Mouse (Mus musculus): Measurements from ENCODE around the gene Vmn1r236. TPM values are rescaled to one million over a fixed set of nuclear protein-coding genes. Genes with fewer than 3 reads are reported as not detected.

The Vmn1r236 gene
- not detected in 2 replicates for polyA plus RNA-seq (2015; fragmentation: Nextera tagmentation; extraction: Ambion mirVana)

GRCm38 (mm10) chr17:21282642-21283041 is at the start of gene Vmn1r236:
Gene Vmn1r236, plus strand, starts transcription at chr17:21282942.
- Histone ChIP-seq H3K36me3 (no peaks in the 10 kb centered on the region), H3K9ac (no peak within 1 kb of the TSS), H3K9me3 (no peaks in the 10 kb centered on the region), H3K4me1 (no peaks in the 10 kb centered on the region), H3K4me2 (no peak within 1 kb of the TSS), H3K4me3 (no peak within 1 kb of the TSS), H3K27ac (replicated peaks) (no peak within 1 kb of the TSS), H3K27me3 (replicated peaks) (no peaks in the 10 kb centered on the region)
- WGBS, result 68% methylated on average over 3 of the region's 3 CpGs
- ATAC-seq (ENCODE audit: extremely low read depth, insufficient number of reproducible peaks, low FRiP score, low TSS enrichment), result no peak

DNA sequence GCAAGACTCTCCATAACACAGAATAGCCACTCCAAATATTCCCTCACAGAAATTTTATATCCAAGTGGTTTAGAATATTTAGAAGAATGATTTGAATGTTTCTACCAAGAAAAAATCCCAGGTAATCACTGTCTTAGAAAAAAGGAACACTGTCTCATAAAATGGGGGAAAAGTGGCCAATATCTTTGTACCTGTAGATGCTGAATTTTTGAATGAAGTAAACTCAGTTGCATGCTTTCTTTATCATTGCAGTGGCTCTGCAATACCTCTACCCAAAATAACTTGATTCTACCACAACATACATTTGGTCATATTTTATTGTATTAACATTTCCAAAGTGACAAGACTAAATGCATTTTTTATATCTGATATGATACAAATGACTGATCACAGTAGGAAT is 26.6 kb upstream of the Vmn1r236 start, which contains the start of gene Vmn1r235:
Vmn1r235 (plus strand) TSS at position 301 of the 400 bp plus-strand sequence.
- Histone ChIP-seq H3K4me2 (no peak within 1 kb of the TSS), H3K4me1 (no peaks in the 10 kb centered on the region), H3K27ac (replicated peaks) (no peak within 1 kb of the TSS), H3K9me3 (0 out of 2 replicates have a peak, but pooled peaks cover under 1% of the 10 kb centered on the region), H3K36me3 (no peaks in the 10 kb centered on the region), H3K9ac (no peak within 1 kb of the TSS), H3K4me3 (no peak within 1 kb of the TSS), H3K27me3 (replicated peaks) (no peaks in the 10 kb centered on the region)
- ATAC-seq (ENCODE audit: extremely low read depth, insufficient number of reproducible peaks, low FRiP score, low TSS enrichment), result no peak

DNA sequence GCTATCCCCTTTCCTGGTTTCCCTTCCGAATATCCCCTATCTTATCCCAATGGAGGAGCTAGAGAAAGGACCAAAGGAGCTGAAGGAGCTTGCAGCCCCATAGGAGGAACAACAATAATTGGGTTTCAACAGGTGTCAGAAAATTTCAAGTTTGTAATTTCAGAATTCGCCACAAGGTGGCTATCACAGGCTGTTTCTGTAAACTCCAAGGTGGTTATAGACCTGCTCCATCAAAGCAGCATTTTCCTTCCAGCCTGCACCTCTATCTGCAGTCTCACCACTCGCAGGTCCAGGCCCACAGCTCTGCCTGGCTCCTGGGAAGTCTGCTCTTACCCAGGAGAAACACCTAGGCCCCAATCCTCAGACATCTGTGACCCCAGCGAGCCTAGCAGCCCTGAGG is 10.6 kb upstream of the Vmn1r236 start:
- Histone ChIP-seq H3K36me3 (no peaks in the 10 kb centered on the region), H3K9ac (no peak overlapping the region), H3K27me3 (replicated peaks) (no peaks in the 10 kb centered on the region), H3K4me2 (no peak overlapping the region), H3K27ac (replicated peaks) (no peak overlapping the region), H3K9me3 (no peaks in the 10 kb centered on the region), H3K4me1 (no peaks in the 10 kb centered on the region), H3K4me3 (no peak overlapping the region)
- no peak for ATAC-seq (ENCODE audit: extremely low read depth, insufficient number of reproducible peaks, low FRiP score, low TSS enrichment)
- WGBS, result 9% methylated on average over 4 of the region's 4 CpGs

DNA sequence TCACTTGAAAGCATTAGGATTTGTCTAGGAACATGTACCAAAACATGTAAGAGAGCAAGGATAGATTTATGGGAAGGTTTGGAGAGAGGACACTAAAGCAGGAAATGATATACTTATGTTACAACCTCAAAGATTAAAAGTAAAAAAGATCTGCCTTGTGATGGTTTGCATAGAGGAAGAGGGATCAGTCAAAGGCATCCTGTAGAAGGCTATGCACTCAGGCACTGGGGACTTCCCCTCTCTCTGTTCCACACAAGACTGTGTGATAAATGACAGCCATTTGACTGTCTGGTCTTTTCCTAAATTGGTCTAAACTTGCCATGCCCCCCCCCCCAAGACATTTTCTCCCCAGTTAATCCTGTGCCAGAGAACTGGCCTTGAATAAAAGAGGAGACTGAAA is 1.7 kb downstream of the Vmn1r236 start:
- Histone ChIP-seq H3K4me1 (no peaks in the 10 kb centered on the region), H3K27me3 (replicated peaks) (no peaks in the 10 kb centered on the region), H3K9me3 (no peaks in the 10 kb centered on the region), H3K4me3 (no peak overlapping the region), H3K27ac (replicated peaks) (no peak overlapping the region), H3K4me2 (no peak overlapping the region), H3K9ac (no peak overlapping the region), H3K36me3 (no peaks in the 10 kb centered on the region)
- no peak for ATAC-seq (ENCODE audit: extremely low read depth, insufficient number of reproducible peaks, low FRiP score, low TSS enrichment)

DNA sequence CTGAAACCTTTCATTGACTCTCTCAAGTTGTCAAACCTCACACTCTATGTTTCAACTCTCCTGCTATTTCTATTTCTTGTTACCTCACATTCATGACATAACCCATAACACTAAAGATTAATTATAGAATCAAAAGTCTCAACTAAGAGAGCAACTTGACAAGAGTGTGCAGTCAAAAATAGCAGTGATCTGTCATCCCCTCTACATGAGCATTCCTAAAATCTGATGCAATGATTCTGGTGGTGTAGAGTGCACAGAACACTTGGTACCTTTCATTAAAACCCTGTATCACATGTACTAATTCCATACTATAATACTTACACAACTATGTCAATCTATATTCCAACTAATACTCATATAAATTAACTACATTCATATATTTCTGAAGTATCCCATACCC is 7.0 kb downstream of the Vmn1r236 start:
- H3K4me1 ChIP-seq, result no peaks in the 10 kb centered on the region
- H3K36me3 ChIP-seq, result no peaks in the 10 kb centered on the region
- no peak overlapping the region for H3K4me3 ChIP-seq
- no peaks in the 10 kb centered on the region for H3K9me3 ChIP-seq
- H3K27me3 ChIP-seq (replicated peaks), result no peaks in the 10 kb centered on the region
- H3K9ac ChIP-seq, result no peak overlapping the region
- no peak overlapping the region for H3K4me2 ChIP-seq
- no peak for ATAC-seq (ENCODE audit: extremely low read depth, insufficient number of reproducible peaks, low FRiP score, low TSS enrichment)
- no peak overlapping the region for H3K27ac ChIP-seq (replicated peaks)

- no peaks in the 10 kb centered on the region for H3K27me3 ChIP-seq (replicated peaks)
- H3K9me3 ChIP-seq, result peaks cover 3% of the 10 kb centered on the region; the same call in 1 of the 2 replicates
- ATAC-seq (ENCODE audit: extremely low read depth, insufficient number of reproducible peaks, low FRiP score, low TSS enrichment), result no peak
- no peaks in the 10 kb centered on the region for H3K4me1 ChIP-seq
- no peak within 1 kb of the TSS for H3K9ac ChIP-seq
- H3K4me2 ChIP-seq, result no peak within 1 kb of the TSS
- H3K36me3 ChIP-seq, result no peaks in the 10 kb centered on the region
- H3K4me3 ChIP-seq, result no peak within 1 kb of the TSS
- no peak within 1 kb of the TSS for H3K27ac ChIP-seq (replicated peaks)
Observed at GRCm38 (mm10) chr17:21311565-21311964, 28.8 kb downstream of the Vmn1r236 start, which contains the start of gene Vmn1r237. Gene Vmn1r237, plus strand, starts transcription at chr17:21311865.

Small RNAs within 50 kb of the gene (microRNA-seq; reads per million reads assigned to microRNA genes)
- not detected for gene Gm26384

Other genes with a start within 250 kb of the Vmn1r236 start
- gene Vmn1r234, start 56.9 kb upstream of the Vmn1r236 start, polyA plus RNA-seq (2015; fragmentation: Nextera tagmentation; extraction: Ambion mirVana), result not detected in 2 replicates
- not detected in 2 replicates for gene Vmn1r235, start 26.5 kb upstream of the Vmn1r236 start, polyA plus RNA-seq (2015; fragmentation: Nextera tagmentation; extraction: Ambion mirVana)
- gene Vmn1r237, start 28.9 kb downstream of the Vmn1r236 start, polyA plus RNA-seq (2015; fragmentation: Nextera tagmentation; extraction: Ambion mirVana), result not detected in 2 replicates
- 1.8 TPM in 2 replicates for gene Zfp677, start 100.8 kb downstream of the Vmn1r236 start, polyA plus RNA-seq (2015; fragmentation: Nextera tagmentation; extraction: Ambion mirVana)
- gene Zfp54, start 140.3 kb downstream of the Vmn1r236 start, polyA plus RNA-seq (2015; fragmentation: Nextera tagmentation; extraction: Ambion mirVana), result 3.1 and 3.4 TPM in 2 replicates
- gene Zfp51, start 167.4 kb downstream of the Vmn1r236 start, polyA plus RNA-seq (2015; fragmentation: Nextera tagmentation; extraction: Ambion mirVana), result 10.1 and 10.5 TPM in 2 replicates
- 5.7 and 6.2 TPM in 2 replicates for gene Zfp53, start 206.1 kb downstream of the Vmn1r236 start, polyA plus RNA-seq (2015; fragmentation: Nextera tagmentation; extraction: Ambion mirVana)

Measured in heart, embryonic 13.5 days (tissue).